Mouse (Mus musculus): ENCODE results near the gene Mrpl46. TPM values are rescaled to one million over a fixed set of nuclear protein-coding genes. Genes with fewer than 3 reads are reported as not detected.

The Mrpl46 gene
- total and polyA plus RNA-seq, 2 experiments from 2014 or later: 25.0 to 66.4 TPM

- H3K4me2 ChIP-seq (ENCODE audit: low read depth, low read length, poor library complexity, severe bottlenecking): no peak overlapping the region
- H3K9ac ChIP-seq (replicated peaks; ENCODE audit: low read length, poor library complexity, severe bottlenecking): no peak overlapping the region
- H3K36me3 ChIP-seq (ENCODE audit: insufficient read depth, low read length): no peaks in the 10 kb centered on the region
- H3K4me1 ChIP-seq (ENCODE audit: insufficient read depth, low read length): no peaks in the 10 kb centered on the region
- WGBS: 81% methylated on average over 6 of the region's 6 CpGs
- H3K27ac ChIP-seq (ENCODE audit: low read depth, low read length): no peak overlapping the region
- H3K4me3 ChIP-seq (ENCODE audit: low read depth, low read length): no peak overlapping the region
- no peaks in the 10 kb centered on the region for H3K27me3 ChIP-seq (ENCODE audit: insufficient read depth, low read length)
- H3K9me3 ChIP-seq (ENCODE audit: low read length): no peaks in the 10 kb centered on the region
- ATAC-seq (ENCODE audit: low FRiP score) (no peak), DNase-seq (ENCODE audit: low spot score) (peak; percentile 46)
- no peak for TF ChIP-seq CTCF (IDR thresholded peaks at IDR 0.05)
Observed at GRCm38 (mm10) chr7:78813791-78814190, 30.5 kb upstream of the Mrpl46 start.

- no peaks in the 10 kb centered on the region for H3K36me3 ChIP-seq (ENCODE audit: insufficient read depth, low read length)
- ATAC-seq (ENCODE audit: low FRiP score) (no peak), DNase-seq (ENCODE audit: low spot score) (no peak)
- H3K9ac ChIP-seq (replicated peaks; ENCODE audit: low read length, poor library complexity, severe bottlenecking): no peak overlapping the region
- H3K27ac ChIP-seq (ENCODE audit: low read depth, low read length): no peak overlapping the region
- no peak overlapping the region for H3K4me3 ChIP-seq (ENCODE audit: low read depth, low read length)
- no peaks in the 10 kb centered on the region for H3K4me1 ChIP-seq (ENCODE audit: insufficient read depth, low read length)
- WGBS: 87% methylated on average over 4 of the region's 4 CpGs
- no peaks in the 10 kb centered on the region for H3K9me3 ChIP-seq (ENCODE audit: low read length)
- TF ChIP-seq CTCF (IDR thresholded peaks at IDR 0.05): no peak
- H3K4me2 ChIP-seq (ENCODE audit: low read depth, low read length, poor library complexity, severe bottlenecking): no peak overlapping the region
- no peaks in the 10 kb centered on the region for H3K27me3 ChIP-seq (ENCODE audit: insufficient read depth, low read length)
Observed at GRCm38 (mm10) chr7:78807192-78807591, 23.9 kb upstream of the Mrpl46 start.

DNA sequence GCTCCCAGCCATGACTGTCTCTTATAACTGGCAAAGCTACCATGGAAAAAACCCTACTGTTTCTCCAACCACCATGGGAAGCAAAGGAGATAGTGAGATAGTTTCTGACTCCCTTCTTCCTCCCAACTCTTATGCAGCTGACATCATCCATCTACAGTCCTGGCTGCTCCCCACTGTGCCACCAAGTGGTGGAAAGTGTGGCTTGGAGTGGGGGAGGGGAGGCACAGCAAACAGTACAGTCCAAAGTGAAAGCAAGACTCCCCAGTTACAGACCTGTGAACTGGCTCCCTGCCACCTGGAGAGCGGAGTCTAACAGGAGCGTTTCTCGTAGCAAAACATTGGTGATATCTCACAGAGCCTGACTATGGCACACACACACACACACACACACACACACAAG lies 20.5 kb upstream of the Mrpl46 start:
- no peaks in the 10 kb centered on the region for H3K4me1 ChIP-seq (ENCODE audit: insufficient read depth, low read length)
- no peak for DNase-seq (ENCODE audit: low spot score)
- no peak for TF ChIP-seq CTCF (IDR thresholded peaks at IDR 0.05)
- no peak for ATAC-seq (ENCODE audit: low FRiP score)
- H3K4me3 ChIP-seq (ENCODE audit: low read depth, low read length): no peak overlapping the region
- H3K9ac ChIP-seq (replicated peaks; ENCODE audit: low read length, poor library complexity, severe bottlenecking): no peak overlapping the region
- 86% methylated on average over 3 of the region's 3 CpGs for WGBS
- H3K27me3 ChIP-seq (ENCODE audit: insufficient read depth, low read length): no peaks in the 10 kb centered on the region
- H3K4me2 ChIP-seq (ENCODE audit: low read depth, low read length, poor library complexity, severe bottlenecking): no peak overlapping the region
- no peaks in the 10 kb centered on the region for H3K36me3 ChIP-seq (ENCODE audit: insufficient read depth, low read length)
- H3K9me3 ChIP-seq (ENCODE audit: low read length): no peaks in the 10 kb centered on the region
- no peak overlapping the region for H3K27ac ChIP-seq (ENCODE audit: low read depth, low read length)

DNA sequence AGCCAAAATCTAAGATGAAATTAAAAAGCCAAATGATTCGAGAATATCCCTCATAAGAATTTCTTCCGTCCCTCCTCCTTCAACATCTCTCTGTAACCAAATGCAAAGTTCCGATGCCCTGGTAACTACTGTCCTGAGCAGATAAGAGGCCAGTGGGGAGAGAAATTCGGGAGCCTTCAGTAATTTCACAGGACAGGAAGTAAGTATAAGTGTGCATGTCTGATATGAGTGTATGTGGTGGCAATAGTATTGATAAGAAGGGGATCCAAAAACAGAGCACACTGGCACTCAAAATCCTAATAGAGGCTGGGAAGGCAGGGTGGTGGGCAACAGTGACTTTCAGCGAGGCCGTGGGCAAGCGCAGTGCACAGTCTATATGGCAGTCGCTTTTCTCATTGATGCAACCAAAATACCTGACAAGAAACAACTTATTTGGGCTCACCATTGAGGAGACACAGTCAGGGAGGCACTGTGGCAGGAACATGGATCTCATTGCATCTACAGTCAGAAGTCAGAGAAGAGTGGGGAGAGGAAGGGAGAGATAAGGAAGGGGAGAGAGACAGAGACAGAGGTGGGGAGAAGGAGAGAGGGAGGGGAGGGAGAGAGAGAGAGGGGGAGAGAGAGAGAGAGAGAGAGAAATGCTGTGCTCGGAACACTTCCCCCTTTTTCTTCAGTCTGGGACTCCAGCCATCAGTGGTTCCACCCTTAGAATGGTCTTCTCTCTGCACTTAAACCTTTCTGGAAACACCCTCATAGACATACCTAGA lies 16.6 kb upstream of the Mrpl46 start:
- Histone ChIP-seq H3K27me3 (ENCODE audit: insufficient read depth, low read length) (no peaks in the 10 kb centered on the region), H3K9me3 (ENCODE audit: low read length) (no peaks in the 10 kb centered on the region), H3K4me3 (ENCODE audit: low read depth, low read length) (no peak overlapping the region), H3K27ac (ENCODE audit: low read depth, low read length) (no peak overlapping the region), H3K9ac (replicated peaks; ENCODE audit: low read length, poor library complexity, severe bottlenecking) (no peak overlapping the region), H3K36me3 (ENCODE audit: insufficient read depth, low read length) (no peaks in the 10 kb centered on the region), H3K4me1 (ENCODE audit: insufficient read depth, low read length) (no peaks in the 10 kb centered on the region), H3K4me2 (ENCODE audit: low read depth, low read length, poor library complexity, severe bottlenecking) (no peak overlapping the region)
- no peak for ATAC-seq (ENCODE audit: low FRiP score)
- WGBS: 78% methylated on average over 9 of the region's 9 CpGs
- no peak for DNase-seq (ENCODE audit: low spot score)
- no peak for TF ChIP-seq CTCF (IDR thresholded peaks at IDR 0.05)

GRCm38 (mm10) chr7:78797843-78798455 lies 14.6 kb upstream of the Mrpl46 start:
- Histone ChIP-seq H3K27ac (ENCODE audit: low read depth, low read length) (no peak overlapping the region), H3K9me3 (ENCODE audit: low read length) (no peaks in the 10 kb centered on the region), H3K4me1 (ENCODE audit: insufficient read depth, low read length) (no peaks in the 10 kb centered on the region), H3K27me3 (ENCODE audit: insufficient read depth, low read length) (no peaks in the 10 kb centered on the region), H3K9ac (replicated peaks; ENCODE audit: low read length, poor library complexity, severe bottlenecking) (no peak overlapping the region), H3K36me3 (ENCODE audit: insufficient read depth, low read length) (no peaks in the 10 kb centered on the region), H3K4me3 (ENCODE audit: low read depth, low read length) (no peak overlapping the region), H3K4me2 (ENCODE audit: low read depth, low read length, poor library complexity, severe bottlenecking) (no peak overlapping the region)
- ATAC-seq (ENCODE audit: low FRiP score) (peak; percentile 16; the same call in 1 of the 2 replicates), DNase-seq (ENCODE audit: low spot score) (peak; percentile 60)
- TF ChIP-seq CTCF (IDR thresholded peaks at IDR 0.05): no peak
- 35% methylated on average over 7 of the region's 9 CpGs for WGBS

- DNase-seq (ENCODE audit: low spot score) (no peak), ATAC-seq (ENCODE audit: low FRiP score) (no peak)
- Histone ChIP-seq H3K4me1 (ENCODE audit: insufficient read depth, low read length) (no peaks in the 10 kb centered on the region), H3K27ac (ENCODE audit: low read depth, low read length) (no peak overlapping the region), H3K36me3 (ENCODE audit: insufficient read depth, low read length) (no peaks in the 10 kb centered on the region), H3K9ac (replicated peaks; ENCODE audit: low read length, poor library complexity, severe bottlenecking) (no peak overlapping the region), H3K27me3 (ENCODE audit: insufficient read depth, low read length) (no peaks in the 10 kb centered on the region), H3K4me2 (ENCODE audit: low read depth, low read length, poor library complexity, severe bottlenecking) (no peak overlapping the region), H3K4me3 (ENCODE audit: low read depth, low read length) (no peak overlapping the region), H3K9me3 (ENCODE audit: low read length) (no peaks in the 10 kb centered on the region)
- no peak for TF ChIP-seq CTCF (IDR thresholded peaks at IDR 0.05)
- WGBS: 91% methylated on average over 3 of the region's 3 CpGs
Observed at GRCm38 (mm10) chr7:78796624-78797023, 13.3 kb upstream of the Mrpl46 start.
